ENCODE assay signal across 8 mouse cellular contexts in genomic region chr14:122106822-122107468, GRCm38 (mm10). TPM values are rescaled to one million over a fixed set of nuclear protein-coding genes. Genes with fewer than 3 reads are reported as not detected.
DNase-seq lines count a peak whose midpoint lies in the region; ATAC-seq lines count a peak whose summit lies in the region.

Tm9sf2 (plus strand) TSS chr14:122107038.

- DNase-seq in Muller cell, postnatal 12 days (ENCODE audit: inconsistent ontology term): peak; percentile 95
- peak; percentile 95 for DNase-seq in cerebellum, adult 9-11 months
- peak; percentile 85 to 95 for DNase-seq in frontal cortex, adult 2 months (ENCODE audit: extremely low spot score in 1 of 2, low spot score in 1 of 2)
- DNase-seq in hindbrain, embryonic 11.5 days (ENCODE audit: low spot score): peak; percentile 95
- DNase-seq in layer of hippocampus, postnatal 14 days (ENCODE audit: low spot score in 2 of 2): peak; percentile 92 to 95
- DNase-seq in lung, postnatal 14 days: peak; percentile 95
- peak; percentile 80 for DNase-seq in retina, adult 2 months (ENCODE audit: low read depth, low spot score)
- DNase-seq in thymus, postnatal 36 days: peak; percentile 93 to 97

- under 1% methylated on average over 70 of the region's 76 CpGs for WGBS in hindbrain, embryonic 11.5 days

- peak within 1 kb of the TSS; percentile 91 for H3K27ac ChIP-seq in hindbrain, embryonic 11.5 days (ENCODE audit: low read depth, low read length)

- ATAC-seq in hindbrain, embryonic 11.5 days (ENCODE audit: low FRiP score): peak; percentile 94

- H3K9ac ChIP-seq in hindbrain, embryonic 11.5 days (ENCODE audit: low read depth, low read length): peak within 1 kb of the TSS; percentile 98

- no peaks in the 10 kb centered on the region for H3K36me3 ChIP-seq in hindbrain, embryonic 11.5 days (ENCODE audit: control insufficient read depth, insufficient read depth, low read length)

- H3K4me1 ChIP-seq in hindbrain, embryonic 11.5 days (replicated peaks; ENCODE audit: control insufficient read depth, insufficient read depth, low read length): peaks cover 2% of the 10 kb centered on the region

- H3K27me3 ChIP-seq in hindbrain, embryonic 11.5 days (ENCODE audit: control insufficient read depth, insufficient read depth, low read length): no peaks in the 10 kb centered on the region

- peak within 1 kb of the TSS; percentile 72 for H3K4me2 ChIP-seq in hindbrain, embryonic 11.5 days (replicated peaks; ENCODE audit: low read depth, low read length)

- no peaks in the 10 kb centered on the region for H3K9me3 ChIP-seq in hindbrain, embryonic 11.5 days (ENCODE audit: control insufficient read depth, low read length)

- H3K4me3 ChIP-seq in hindbrain, embryonic 11.5 days (ENCODE audit: low read depth, low read length): peak within 1 kb of the TSS; percentile 99

RNA-seq across cellular contexts. Expression of gene Tm9sf2, which starts in this region (rescaled TPM):
- 76.6 and 83.6 TPM in 2 replicates for polyA plus RNA-seq in frontal cortex, adult 2 months (2012; rRNA removed)
- polyA plus RNA-seq in hindbrain, embryonic 11.5 days (2014; fragmentation: Nextera tagmentation; extraction: Ambion mirVana): 130 and 138 TPM in 2 replicates
- total RNA-seq in layer of hippocampus, postnatal 14 days (2021): 10 to 100 TPM; 88.0 to 88.3 TPM

Comparison
In these comparisons a context has a peak if more than half of its experiments do, and no peak if none do; other contexts are left out.
1. Peak in every context shown above with its lines: DNase-seq, ATAC-seq, H3K4me3 ChIP-seq and H3K27ac ChIP-seq.